Mouse (Mus musculus) small intestine, adult 2 months (tissue): ENCODE results near the gene Nme7. TPM values are rescaled to one million over a fixed set of nuclear protein-coding genes. Genes with fewer than 3 reads are reported as not detected.

Experiments
- H3K27ac ChIP-seq: fragments of 200-500 bp; 2 replicates; pipeline ENCODE4 v1.5.1; 2012; ENCODE audit warnings: low read depth, low read length, control low read depth, inconsistent platforms; ENCODE audit not compliant: insufficient read depth
- H3K27me3 ChIP-seq: fragments of 200-500 bp; 2 replicates; pipeline ENCODE4 v1.6.1; 2012; ENCODE audit warnings: mild to moderate bottlenecking, moderate library complexity, low read length, inconsistent platforms; ENCODE audit not compliant: control insufficient read depth, insufficient read depth
- H3K36me3 ChIP-seq: fragments of 200-500 bp; 2 replicates; pipeline ENCODE4 v1.6.1; 2012; ENCODE audit warnings: mild to moderate bottlenecking, low read length, control low read depth, inconsistent platforms; ENCODE audit not compliant: control insufficient read depth, insufficient read depth
- H3K4me1 ChIP-seq: fragments of 200-500 bp; 2 replicates; pipeline ENCODE4 v1.6.1; 2012; ENCODE audit warnings: low read length, inconsistent platforms, mixed read lengths; ENCODE audit not compliant: control insufficient read depth, insufficient read depth, insufficient read length
- H3K4me3 ChIP-seq: fragments of 200-500 bp; 2 replicates; pipeline ENCODE4 v1.5.1; 2012; ENCODE audit warnings: low read depth, mild to moderate bottlenecking, control low read depth, inconsistent platforms, low read length, moderate library complexity
- CTCF ChIP-seq: fragments of 200-500 bp; IDR thresholded peaks from 2 replicates; pipeline ENCODE4 v1.5.1; 2012; ENCODE audit warnings: low read depth, mild to moderate bottlenecking, control low read depth, inconsistent platforms, low read length, moderate library complexity, mixed read lengths; ENCODE audit not compliant: insufficient replicate concordance, insufficient read length; ENCODE audit errors: extremely low read depth
- POLR2A ChIP-seq: fragments of 200-500 bp; IDR thresholded peaks from 2 replicates; pipeline ENCODE4 v1.6.1; 2012; ENCODE audit warnings: low read depth, mild to moderate bottlenecking, control low read depth, inconsistent platforms, low read length, moderate library complexity
- WGBS: fragments of 180-500 bp; shearing (Covaris S2); methylation state at CpG from one replicate; pipeline ENCODE4 v1.1.7; 2018; 5-methylcytosine and 5-hydroxymethylcytosine counted together
- polyA plus RNA-seq: library from polyadenylated mRNA; depleted of rRNA; stranded (reverse); fragments of >200 nt; gene quantifications from 2 replicates; pipeline ENCODE4 v1.2.3, GENCODE M21; 2012; rRNA removed

Nme7 gene
- polyA plus RNA-seq, 1 experiment = 1.9 TPM

DNA sequence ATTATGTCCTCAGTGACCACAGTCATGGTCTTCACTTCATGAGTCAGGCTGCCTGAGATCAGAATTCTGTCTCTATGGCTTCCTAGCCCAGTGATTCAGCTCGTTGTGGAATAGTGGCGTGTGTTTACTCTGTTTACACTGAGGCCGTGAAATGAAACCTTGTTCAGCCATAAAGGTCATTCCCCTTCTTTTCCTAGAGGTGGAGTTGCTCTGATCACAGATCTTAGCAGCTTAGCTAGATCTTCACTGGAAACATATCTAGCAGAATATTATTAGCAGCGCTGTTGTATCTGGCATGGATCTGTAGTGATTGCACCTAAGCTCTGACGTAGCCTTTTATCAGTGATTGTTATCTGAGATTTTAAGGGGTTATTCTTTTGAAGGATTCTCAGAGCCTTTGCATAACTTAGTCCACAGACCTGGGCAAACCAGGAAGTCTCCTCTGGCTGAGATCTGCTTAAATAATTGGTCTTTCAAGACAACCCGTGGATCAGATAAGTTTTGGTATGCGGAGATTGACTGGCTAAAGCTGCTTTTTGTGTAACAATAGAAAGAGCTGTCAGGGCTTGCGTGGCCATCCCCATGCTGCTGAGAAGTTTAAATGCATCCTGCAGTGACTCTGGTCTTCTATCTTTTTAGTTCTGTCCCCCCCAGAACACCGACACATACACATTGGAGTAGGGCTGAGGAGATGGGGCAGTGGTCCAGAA lies 177.9 kb downstream of the Nme7 start:
- Histone ChIP-seq H3K36me3 (no peaks in the 10 kb centered on the region), H3K27ac (peak overlapping the region; percentile 96), H3K27me3 (no peaks in the 10 kb centered on the region), H3K4me1 (peaks cover 3% of the 10 kb centered on the region; the same call in 1 of the 2 replicates), H3K4me3 (no peak overlapping the region)
- WGBS = 24% methylated on average over 9 of the region's 9 CpGs
- TF ChIP-seq CTCF = no peak
- TF ChIP-seq POLR2A = no peak

DNA sequence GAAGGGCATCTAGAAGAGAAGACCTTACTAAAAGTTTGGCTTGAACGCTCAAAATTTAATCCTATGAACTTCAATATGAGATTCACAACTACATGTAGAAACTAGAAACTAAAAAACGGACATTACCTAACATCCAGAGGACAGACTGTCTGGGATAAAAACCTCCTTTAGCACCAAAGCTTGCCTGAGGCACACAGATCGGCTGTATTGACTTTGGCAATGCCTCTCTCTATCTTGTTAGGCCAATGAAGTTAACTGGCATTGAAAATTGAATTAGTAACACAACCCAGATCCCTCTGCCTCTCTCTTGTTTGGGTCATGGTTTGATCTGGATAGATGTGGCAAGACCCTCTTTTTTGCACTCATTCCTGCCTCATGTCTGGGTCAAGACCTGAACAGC lies 178.9 kb downstream of the Nme7 start:
- no peaks in the 10 kb centered on the region for H3K27me3 ChIP-seq

DNA sequence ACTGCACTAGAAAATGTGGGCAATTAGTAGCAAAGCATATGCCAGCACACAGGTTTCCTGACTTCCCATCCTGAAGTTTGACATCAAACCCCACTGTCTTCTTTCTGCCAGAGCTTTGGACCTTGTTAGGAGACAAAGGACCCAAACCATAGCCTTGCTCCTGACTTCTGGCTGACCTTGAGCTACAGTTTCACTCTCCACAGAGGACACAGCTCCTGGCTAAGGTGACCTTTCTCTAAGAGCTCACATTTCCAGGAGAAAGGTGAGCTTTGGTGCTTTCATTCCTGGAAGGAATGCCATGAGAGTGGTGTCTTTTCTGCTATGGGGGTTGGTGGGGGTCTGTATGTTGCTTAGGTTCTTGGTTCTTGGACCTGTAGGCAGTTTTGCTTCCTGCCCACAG lies 179.8 kb downstream of the Nme7 start:
- H3K36me3 ChIP-seq = no peaks in the 10 kb centered on the region
- no peak overlapping the region for H3K4me3 ChIP-seq
- peaks cover 3% of the 10 kb centered on the region; the same call in 1 of the 2 replicates for H3K4me1 ChIP-seq
- no peak overlapping the region for H3K27ac ChIP-seq
- no peak for TF ChIP-seq CTCF
- TF ChIP-seq POLR2A = no peak
- no peaks in the 10 kb centered on the region for H3K27me3 ChIP-seq

More for the DNA sequence above, 178.9 kb downstream of the Nme7 start:
- 65% methylated on average over 3 of the region's 3 CpGs for WGBS
- Histone ChIP-seq H3K27ac (no peak overlapping the region), H3K4me3 (no peak overlapping the region), H3K4me1 (peaks cover 3% of the 10 kb centered on the region; the same call in 1 of the 2 replicates), H3K36me3 (no peaks in the 10 kb centered on the region)
- TF ChIP-seq CTCF (no peak), POLR2A (no peak)

Other genes starting within 250 kb of the Nme7 start
- 0.70 and 0.75 TPM in 2 replicates for gene Sell, start 242.1 kb upstream of the Nme7 start, polyA plus RNA-seq
- 0.63 and 1.0 TPM in 2 replicates for gene Selp, start 188.9 kb upstream of the Nme7 start, polyA plus RNA-seq
- gene F5, start 152.3 kb upstream of the Nme7 start, polyA plus RNA-seq = 0.23 and 1.2 TPM in 2 replicates
- gene Slc19a2, start 55.1 kb upstream of the Nme7 start, polyA plus RNA-seq = 7.2 and 7.4 TPM in 2 replicates
- gene Ccdc181, start 28.5 kb upstream of the Nme7 start, polyA plus RNA-seq = 0.51 and 1.4 TPM in 2 replicates
- gene Blzf1, start 3.4 kb downstream of the Nme7 start, polyA plus RNA-seq = 0.86 and 1.1 TPM in 2 replicates
- 204 and 369 TPM in 2 replicates for gene Atp1b1, start 154.2 kb downstream of the Nme7 start, polyA plus RNA-seq